Mouse (Mus musculus): ENCODE results near the gene Tmem39a.

Tmem39a gene

DNA sequence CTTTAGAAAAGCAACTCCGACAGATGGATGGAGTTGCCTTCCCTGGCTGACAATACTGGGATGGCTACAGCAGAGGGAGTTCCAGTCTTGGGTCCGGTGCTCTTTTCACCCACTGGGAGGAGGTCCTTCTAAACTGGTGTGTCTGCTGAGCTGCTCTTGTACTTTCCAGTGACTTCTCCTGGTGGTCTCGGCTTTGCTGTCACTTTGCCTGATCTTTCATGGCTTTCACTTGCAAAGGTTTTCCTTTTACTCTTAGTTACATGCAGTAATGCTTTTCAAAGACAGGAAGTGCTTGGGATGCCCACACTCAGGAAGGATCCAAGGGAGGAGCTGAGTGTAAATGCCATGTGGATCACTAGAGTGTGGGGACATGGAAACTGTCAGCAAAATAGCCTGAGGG is 33.0 kb downstream of the Tmem39a start:
- DNase-seq = no peak

DNA sequence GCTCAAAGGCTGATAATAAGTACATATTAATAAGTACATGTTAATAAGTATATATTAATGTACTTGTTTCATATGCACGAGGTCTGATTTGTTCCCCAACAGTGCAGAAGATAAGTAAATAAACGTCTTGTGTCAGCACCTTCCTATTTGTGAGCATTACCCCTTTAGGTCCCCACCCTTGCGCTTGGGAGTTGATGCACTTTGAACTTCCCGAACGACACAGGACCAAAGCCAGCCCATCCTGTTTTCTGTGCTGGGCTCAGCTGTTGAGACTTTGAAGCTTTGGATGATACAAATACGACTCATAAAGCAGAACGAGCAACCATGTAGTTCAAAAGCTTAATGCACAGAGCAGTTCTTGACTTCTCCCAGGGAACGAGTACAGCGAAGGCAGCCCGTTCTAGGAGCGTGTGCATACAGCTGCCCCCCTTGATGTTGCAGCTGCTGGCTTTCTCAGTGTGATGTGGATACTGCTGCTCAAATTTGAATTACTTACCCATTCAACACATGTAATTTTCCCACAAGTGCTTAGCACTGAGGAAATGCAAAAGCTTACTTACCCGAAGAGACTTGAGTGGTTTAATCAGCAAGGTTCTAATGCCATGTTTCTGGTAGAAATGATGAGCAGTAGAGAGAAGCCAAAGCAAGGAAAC is 33.7 kb downstream of the Tmem39a start:
- peak; percentile 10 for DNase-seq

DNA sequence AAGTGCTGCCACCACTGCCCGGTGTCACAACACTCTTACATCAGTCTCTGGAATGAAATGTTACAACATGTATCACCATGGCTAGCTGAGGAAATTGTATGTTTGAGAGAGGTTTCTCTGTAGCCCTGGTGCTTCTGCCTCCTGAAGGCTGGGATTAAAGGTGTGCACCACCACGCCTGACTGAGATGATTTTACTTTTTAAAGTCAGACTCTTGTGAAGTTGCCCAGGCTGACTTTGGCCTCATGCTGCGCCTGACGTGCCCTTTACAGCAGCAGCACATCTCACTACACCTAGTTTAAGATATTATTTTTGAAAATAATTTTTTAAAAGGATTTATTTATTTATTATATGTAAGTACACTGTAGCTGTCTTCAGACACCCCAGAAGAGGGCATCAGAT is 34.4 kb downstream of the Tmem39a start:
- no peak for DNase-seq

DNA sequence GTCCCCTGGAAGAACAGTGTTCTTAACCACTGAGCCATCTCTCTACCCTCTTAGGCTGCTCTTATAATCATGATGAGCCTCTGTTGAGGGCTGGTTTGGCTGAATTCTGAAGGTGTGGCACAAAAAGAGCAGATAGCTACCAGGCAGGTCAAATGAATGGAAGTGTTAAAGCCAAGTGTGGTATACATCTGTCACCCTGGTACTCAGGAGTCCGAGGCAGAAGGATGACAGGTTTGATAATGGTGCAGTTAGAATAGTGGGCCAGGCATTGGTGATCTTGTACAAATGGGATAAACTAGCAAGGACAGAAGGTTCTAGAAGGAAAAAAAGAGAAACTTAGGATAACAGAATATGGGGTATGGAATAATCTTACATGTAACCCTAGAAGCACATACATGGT is 35.9 kb downstream of the Tmem39a start:
- DNase-seq = no peak

DNA sequence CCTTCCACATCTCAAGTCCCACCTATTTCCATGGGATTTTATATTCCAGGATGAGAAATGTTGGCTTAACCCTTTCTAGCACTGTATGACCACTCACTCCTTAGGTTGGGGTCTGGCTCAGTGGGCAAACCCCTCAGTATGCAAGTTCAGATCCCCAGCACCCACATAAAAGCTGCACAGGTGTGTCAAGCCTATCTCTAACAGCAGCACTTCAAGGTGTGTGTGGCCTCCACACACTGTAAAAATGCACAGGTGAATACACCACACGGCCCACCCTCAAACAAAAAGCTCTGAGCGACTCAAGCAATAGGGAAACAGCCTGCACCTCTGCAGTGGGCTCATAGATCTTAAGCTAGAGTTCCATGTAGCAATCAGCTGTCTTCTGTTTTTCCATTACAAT is 37.6 kb downstream of the Tmem39a start:
- DNase-seq = no peak

DNA sequence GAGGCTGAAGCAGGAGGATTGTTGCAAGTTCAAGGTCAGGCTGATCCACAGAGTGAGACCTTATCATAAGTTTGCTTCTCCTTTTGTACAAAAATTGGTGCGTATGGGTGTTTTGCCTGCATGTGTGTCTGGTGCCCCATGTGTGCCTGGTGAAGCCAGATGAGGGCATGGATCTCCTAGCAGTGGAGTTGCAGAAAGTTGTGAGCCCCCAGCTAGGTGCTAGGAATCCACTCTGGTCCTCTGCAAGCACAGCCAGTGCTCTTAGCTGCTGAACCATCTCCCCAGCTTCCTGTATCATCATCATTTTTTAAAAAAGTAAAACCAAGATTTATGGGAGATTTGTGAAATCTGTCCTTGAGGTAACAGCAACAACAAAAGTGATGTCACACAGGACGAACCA is 38.2 kb downstream of the Tmem39a start:
- DNase-seq = no peak

DNA sequence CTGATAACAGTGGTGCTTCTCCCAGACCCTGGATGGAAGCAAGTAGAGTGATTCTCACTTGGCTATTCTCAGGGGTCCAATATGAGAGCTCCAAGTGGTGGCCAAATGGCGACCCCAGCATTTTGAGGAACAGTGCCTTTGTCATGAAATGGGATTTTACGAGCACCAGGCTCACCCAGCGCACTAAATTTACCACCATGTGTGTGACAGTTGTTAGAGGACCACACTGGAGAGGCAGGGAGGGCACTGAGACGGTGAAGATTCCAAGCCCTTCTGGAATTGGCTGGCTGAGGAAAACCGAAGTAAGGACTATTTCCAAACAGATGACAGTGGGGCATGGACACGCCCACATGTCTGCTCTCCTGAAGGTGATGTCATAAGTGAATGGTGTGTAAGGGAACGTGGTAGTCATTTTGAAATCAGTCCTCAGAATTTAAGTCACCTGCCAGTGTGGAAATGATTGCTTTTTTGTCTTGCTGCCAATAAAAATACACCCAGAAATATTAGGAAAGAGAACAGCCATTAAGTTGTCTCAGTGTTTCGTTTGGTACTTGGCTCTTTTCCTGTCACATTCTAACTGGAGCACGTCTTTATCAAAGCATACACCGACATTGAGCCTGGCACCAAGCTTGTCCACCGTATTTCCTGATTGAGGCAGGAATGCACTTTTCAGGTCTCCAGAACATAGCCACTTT is 40.6 kb downstream of the Tmem39a start:
- no peak for DNase-seq

DNA sequence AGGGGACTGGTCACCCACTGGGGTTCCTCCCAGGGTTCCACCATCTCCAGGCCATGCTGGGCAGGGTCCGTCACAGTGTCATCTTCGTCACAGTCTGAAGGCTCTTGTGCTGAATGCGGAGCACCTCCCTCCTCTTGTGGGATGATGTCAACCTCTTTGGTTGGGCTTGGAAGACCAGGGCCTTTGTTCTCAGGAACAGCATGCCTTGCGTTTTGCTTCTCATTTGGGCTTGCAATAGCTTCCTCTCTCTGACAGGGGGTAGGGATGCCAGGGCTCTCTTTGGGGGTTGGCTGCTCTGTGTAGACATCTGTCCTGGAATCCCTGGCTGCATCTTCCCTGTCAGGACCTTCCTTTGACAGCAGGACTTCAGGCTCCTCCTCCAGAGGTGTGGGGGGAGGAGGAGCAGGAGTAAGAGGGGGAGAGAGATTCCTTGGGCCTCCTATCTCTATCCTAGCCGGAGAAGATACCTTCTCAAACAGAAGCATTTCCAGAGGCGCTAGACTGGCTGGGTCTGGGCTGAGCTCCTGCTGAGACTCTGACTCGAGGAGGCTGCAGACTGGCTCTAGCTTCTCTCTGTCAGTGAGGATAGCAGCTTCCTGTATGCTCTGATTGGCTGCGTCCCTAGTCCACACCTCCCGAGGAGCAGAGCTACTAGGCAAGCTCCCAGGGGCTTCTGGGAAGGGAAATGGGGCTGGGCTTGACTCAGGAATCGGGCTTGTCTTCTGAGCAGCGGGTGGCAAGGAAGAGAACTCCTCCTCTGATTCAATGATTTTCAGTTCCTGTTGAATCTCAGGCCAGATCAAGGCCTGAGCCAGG is 44.7 kb downstream of the Tmem39a start:
- DNase-seq = no peak

DNA sequence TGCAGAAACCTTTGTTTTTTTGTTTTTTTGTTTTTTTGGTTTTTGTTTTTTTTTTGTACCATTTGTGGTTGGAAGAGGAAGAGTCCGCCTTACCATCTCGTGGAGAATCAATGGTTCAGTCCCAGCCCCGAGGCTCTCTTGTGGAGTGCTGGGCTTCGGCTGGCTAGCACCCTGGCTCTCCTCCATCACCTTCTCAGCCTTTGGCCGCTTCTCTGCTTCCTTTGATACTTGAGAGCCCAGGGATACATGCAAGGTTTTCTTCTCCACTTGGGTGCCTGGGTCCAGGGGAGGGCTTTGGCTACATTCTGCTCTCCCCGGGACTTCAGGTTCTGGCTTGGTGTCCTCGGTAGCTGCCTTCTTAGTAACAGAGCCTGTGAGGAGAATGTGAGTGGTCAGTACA is 48.0 kb downstream of the Tmem39a start:
- no peak for DNase-seq

DNA sequence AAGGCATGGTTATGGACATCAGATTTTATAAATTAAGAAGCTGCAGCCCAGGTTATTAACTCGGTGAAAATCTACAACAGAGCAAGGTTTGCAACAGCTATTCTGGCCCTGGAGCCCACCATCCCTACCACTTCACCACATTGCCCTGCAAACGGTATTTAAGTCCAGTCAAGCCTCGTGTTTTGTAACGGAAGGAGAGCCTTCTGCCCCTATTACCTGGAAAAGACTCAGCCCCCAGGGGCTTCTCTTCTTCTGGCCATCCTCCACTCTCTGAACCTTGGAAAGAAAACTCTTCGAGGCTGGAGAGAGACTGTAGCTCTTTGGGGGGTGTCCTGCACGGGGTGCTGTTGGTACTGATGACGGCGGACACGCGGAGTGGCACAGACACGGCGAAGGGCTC is 50.2 kb downstream of the Tmem39a start:
- no peak for DNase-seq

DNA sequence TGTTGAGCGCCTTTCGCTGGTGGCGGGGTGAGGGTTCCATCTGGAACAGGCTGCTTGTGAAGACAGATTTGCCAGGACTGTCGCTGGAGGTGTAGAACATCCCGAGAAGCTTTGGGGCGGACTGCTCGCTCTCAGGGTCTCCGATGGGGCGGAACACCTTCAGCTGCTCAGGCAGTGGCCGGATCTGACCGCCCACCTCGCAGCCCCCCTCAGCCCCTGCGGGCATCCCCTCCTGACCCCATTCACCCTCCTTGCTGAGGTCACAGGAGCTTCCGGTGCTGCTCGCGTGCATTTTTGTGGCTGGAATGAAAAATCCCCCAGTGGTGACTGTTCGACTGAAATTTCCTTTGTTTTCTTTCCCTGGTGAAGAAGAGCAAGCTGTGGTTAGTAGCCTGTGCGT is 50.6 kb downstream of the Tmem39a start:
- no peak for DNase-seq

DNA sequence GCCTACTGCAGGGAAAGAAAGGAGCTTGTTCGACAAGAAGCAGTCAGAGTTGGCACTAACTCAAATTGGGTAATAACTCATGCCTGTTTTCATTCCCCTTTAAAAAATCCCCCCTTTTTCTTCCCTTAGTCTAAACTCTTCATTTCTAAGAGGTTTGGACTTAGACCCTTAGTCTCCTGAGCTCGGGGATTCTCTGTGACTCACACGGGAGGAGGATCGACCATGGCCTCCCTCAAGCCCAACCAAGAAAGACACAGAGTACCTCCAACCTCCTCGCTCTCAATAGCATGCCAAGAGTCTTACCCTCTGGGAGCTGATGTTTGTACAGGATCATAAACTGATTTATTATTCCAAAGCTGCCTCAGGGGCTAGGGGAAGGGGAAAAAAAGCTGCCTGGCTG is 54.1 kb downstream of the Tmem39a start:
- no peak for DNase-seq

DNA sequence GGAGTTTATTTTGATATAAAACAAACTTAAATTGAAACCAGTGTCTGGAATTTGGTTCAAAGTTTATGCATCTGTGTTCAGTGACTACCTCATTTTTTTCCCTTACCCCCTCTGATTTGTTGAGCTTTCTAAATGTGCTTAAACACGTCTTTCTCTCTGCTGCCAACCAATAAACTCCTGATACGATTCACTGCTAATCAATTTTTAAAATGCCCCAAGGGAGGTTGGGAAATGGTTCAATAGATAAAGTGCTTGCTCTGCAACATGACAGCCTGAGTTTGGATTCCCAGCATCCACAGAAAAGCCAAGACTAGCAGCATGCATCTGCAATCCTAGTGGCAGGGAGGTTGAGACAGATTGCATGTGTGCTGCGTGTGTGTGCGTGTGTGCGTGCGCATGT is 55.1 kb downstream of the Tmem39a start:
- no peak for DNase-seq

DNA sequence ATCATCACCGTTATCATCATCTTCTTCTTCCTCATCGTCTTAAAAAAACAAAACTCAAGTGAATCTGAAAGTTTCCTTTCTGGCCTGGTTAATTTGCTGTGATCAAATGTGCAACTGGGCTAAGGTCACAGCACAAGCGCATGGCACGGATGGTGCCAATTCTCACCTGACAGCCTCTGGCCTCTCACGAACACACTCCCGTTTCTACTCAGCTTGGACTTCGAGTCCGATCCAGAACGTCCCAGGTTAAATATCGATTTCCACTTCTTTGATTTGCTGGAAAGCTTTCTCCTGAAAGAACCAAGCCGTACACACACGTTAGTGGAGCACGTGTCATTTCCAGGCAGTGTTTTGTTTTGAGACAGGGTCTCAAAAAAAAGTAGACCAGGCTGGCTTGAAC is 59.5 kb downstream of the Tmem39a start:
- DNase-seq = no peak

DNA sequence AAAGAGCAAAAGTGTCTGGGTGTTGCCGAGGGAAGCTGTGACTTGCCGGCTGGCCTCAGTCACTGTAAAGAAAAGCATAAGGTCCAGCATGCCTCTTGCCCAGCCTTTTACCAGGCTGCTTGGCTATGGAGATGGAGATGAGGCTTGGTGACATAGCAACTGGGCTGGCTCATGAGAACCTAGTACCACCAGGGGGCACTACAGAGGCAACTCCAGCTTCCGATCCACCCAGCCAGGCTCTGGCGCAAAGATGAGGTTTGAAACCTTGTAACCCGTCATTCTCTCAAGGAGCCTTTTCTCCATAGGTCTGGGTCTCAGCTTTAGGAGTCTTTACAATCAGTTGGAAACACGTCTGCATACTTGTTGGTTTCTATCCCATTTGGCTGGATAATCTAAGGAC is 60.6 kb downstream of the Tmem39a start:
- DNase-seq = peak; percentile 70

DNA sequence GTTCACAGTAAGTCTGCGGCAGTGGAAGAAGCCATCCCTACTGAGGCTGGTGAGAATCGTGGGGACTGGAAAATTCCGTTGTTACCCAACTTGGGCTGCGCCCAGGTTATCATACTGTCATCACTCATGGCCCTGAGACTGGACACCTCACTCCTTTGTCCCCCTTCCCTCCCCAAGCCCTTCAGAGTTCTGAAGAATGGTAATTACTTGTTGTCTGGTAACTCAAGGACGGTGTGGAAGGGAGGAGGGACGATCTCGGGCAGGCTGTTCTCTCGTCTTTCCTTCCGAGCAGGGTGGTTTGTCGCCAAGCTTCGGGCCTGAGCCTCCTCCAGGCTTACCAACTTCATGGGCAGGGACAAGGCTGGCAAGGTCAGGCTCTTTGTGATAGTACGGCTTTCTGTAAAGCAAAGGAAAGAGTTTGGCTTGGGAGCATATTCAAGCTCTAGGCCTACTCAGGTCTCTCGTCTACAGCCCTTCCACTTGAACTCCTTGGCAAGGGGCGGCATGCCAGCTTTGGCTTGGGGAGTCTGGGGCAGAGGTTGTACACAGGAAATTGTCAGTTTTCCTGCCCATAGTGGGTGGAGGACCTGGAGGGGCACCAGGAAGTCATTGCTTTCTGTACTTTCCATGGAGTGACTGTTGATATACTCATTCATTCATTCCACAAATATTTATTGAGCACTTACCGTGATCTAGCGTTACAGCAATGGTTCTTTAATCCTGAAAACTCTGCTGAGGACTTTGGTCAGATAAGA is 62.4 kb downstream of the Tmem39a start:
- no peak for DNase-seq

DNA sequence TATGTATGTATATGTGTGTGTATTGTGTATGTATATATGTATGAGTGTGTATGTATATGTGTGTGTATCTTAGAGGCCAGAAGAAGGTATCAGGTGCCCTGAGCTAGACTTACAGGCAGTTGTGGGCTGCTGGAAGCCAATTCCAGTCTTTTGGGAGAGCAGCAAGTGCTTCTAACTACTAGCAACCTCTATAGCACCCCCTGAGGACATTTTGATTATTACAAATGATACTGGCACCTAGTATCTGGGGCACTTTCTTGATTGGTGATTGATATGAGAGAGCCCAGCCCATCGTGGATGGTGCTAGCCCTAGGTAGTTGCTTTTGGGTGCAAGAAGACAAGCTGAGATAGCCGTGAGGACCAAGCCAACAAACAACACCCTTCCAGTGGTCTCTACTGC is 63.8 kb downstream of the Tmem39a start:
- no peak for DNase-seq

DNA sequence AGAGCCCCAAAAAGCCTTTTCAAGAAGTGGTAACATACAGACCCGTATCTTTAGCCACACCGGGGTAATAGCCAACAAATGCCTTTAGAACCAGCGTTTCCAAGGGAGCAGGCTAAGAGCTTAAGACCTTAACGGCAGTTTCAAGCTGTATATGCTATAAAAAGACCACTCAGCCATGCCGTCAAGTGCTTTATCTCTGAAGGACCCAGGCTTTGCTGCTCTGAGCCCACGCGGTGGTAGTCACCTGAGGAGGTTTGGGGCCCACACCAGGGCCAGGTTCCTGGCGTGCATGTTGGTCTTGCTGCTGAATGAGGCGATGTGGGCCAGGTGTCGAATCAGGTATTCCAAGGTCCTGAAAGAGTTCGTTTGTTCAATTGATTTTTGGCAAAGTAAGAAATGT is 65.8 kb downstream of the Tmem39a start:
- no peak for DNase-seq

DNA sequence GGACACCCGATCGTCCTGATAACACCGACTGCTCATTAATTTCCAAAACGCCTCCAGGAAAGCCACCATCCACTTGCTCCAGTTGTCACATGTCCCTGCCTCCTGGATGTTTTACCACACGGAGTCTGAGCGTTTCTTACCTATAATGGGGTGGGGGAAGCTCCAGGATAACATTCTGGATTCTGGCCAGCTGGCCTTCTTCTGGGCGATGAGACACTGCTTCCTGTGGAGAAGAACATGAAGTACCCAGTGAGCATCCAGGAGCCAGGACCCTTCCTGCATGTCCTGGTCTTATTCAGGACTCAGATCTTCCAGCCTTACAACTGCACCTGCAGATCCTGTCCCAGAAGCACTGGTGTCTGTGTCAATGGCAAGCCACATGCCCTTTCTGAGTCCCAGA is 66.9 kb downstream of the Tmem39a start:
- DNase-seq = peak; percentile 21

DNA sequence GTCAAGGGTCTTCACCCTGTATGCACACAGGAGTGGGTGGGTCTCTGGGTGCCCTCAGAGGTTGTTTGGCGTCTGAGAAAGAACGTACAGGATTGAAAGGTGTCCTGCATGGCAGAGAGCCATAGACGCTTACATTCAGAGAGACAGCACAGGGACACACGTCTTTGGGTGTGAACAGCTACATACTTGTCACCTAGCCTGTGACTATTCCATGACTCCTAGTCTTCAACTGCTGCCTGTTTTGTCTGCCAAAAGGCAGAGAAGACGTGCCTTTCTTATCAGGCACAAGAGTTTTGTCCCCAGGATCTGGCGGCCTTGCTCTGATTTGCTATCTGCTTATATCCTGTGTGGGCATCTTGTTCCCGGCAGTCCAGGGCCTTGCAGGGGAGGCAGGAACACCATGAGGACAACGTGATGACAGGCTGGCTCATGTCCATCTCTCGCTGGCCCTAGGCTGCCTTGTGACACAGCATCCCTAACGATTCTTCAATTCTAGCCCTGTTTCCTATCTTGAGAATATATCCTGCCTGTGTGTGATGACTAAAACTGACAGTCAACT is 67.4 kb downstream of the Tmem39a start:
- DNase-seq = peak; percentile 35

DNA sequence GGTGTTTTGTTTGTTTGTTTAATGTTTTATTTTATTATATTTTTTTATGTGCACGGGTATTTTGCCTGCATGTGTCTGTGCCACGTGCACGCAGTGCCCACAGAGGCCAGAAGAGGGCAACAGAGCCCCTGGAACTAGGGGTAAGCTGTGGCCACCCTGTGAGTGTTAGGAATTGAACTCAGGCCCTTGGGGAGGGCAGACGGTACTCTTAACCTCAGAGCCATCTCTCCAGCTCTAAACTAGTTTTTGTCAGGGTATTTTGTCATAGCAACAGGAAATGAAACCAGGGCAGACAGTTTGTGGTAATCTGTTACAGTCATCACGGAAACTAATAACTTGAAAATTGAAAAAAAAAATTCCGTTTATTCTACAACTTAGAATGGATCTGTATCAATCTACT is 73.6 kb downstream of the Tmem39a start:
- DNase-seq = peak; percentile 78

DNA sequence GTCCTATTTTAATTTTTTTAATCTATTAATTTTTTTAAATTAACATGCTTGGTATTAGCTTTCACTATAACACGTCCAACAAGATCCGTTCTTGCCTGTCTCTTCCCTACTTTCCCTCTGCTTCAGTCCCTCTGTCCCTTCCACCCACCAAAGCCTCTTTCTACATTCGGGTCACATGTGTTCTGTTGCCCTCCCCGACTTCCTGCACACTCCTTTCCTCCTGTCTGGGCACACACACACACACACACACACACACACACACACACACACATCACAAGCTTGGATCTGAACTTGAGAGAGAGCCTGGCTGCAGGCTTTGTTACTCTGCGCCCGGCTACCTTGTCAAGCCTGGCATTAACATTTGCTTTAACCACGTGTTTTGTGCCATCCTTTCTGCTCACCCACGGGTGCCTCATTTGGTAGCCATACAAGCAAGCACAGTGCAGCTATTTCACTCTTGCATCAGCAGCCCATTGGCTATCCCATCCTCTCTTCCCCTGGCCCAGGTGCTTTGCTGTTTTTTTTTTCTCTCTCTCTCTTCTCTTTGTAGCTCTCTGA is 77.4 kb downstream of the Tmem39a start:
- DNase-seq = no peak

DNA sequence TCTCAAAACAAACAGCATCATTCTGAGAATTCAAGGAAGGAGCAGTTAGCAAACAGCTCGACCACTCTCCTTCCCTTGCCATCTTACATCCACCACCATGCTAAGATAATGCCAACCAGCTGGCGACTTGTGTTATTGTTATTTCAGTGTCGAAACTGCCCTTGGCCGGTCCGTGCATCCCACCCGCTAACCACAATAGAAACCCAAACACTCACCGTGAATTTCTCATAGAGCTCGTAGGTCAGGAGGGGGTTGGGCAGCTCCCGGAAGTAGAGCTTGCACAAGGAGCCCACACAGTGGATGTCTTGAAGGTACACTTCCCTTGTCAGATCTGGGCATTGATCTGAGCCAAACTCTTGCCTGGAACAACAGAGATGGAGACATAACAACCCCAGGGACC is 78.2 kb downstream of the Tmem39a start:
- DNase-seq = no peak

Data from kidney, adult 18-20 months (tissue).